Mouse (Mus musculus): ENCODE measurements around the gene Smim11. TPM values are rescaled to one million over a fixed set of nuclear protein-coding genes. Genes with fewer than 3 reads are reported as not detected.

The Smim11 gene
- polyA plus RNA-seq (2012; ENCODE audit: low replicate concordance): 7.1 and 9.8 TPM in 2 replicates

GRCm38 (mm10) chr16:92300649-92301411 is at the start of gene Smim11:
Smim11 (plus strand) TSS chr16:92301286.

GRCm38 (mm10) chr16:92292101-92292500 is 9.0 kb upstream of the Smim11 start, which contains the start of gene Kcne2:
Kcne2 (plus strand) TSS chr16:92292389.

GRCm38 (mm10) chr16:92321341-92321740 is 20.3 kb downstream of the Smim11 start, which contains the start of gene Fam243:
Fam243 (minus strand) TSS chr16:92321441.

GRCm38 (mm10) chr16:92359229-92359628 is 58.1 kb downstream of the Smim11 start, which contains the start of gene Kcne1:
Kcne1 (minus strand) TSS chr16:92359468.

Other genes starting within 250 kb of the Smim11 start
- gene Mrps6, start 243.0 kb upstream of the Smim11 start, polyA plus RNA-seq (2012; ENCODE audit: low replicate concordance): 9.2 and 9.8 TPM in 2 replicates
- 2.3 TPM in 1 of 2 replicates, not detected in the other for gene Gm49711, start 243.0 kb upstream of the Smim11 start, polyA plus RNA-seq (2012; ENCODE audit: low replicate concordance)
- gene Slc5a3, start 243.0 kb upstream of the Smim11 start, polyA plus RNA-seq (2012; ENCODE audit: low replicate concordance): 0.09 and 0.19 TPM in 2 replicates
- not detected in 2 replicates for gene Kcne2, start 8.9 kb upstream of the Smim11 start, polyA plus RNA-seq (2012; ENCODE audit: low replicate concordance)
- gene Fam243, start 20.2 kb downstream of the Smim11 start, polyA plus RNA-seq (2012; ENCODE audit: low replicate concordance): not detected in 2 replicates
- gene Kcne1, start 58.2 kb downstream of the Smim11 start, polyA plus RNA-seq (2012; ENCODE audit: low replicate concordance): not detected in 2 replicates
- 8.0 and 9.5 TPM in 2 replicates for gene Rcan1, start 169.6 kb downstream of the Smim11 start, polyA plus RNA-seq (2012; ENCODE audit: low replicate concordance)
- not detected in 2 replicates for gene Clic6, start 184.4 kb downstream of the Smim11 start, polyA plus RNA-seq (2012; ENCODE audit: low replicate concordance)